Mouse (Mus musculus) CH12.LX (cell line): ENCODE measurements around the gene Xpa. TPM values are rescaled to one million over a fixed set of nuclear protein-coding genes. Genes with fewer than 3 reads are reported as not detected.

Experiments
- DNase-seq: peaks from one replicate; pipeline ENCODE4 v3.0.0-alpha.2; 2013; ENCODE audit errors: extremely low read depth
- H3K27ac ChIP-seq: 2 replicates; pipeline ENCODE4 v1.5.1; 2012; ENCODE audit warnings: low read depth, mild to moderate bottlenecking, control low read depth, moderate library complexity; ENCODE audit not compliant: insufficient read depth
- H3K27me3 ChIP-seq: replicated peaks from 2 replicates; pipeline ENCODE3; 2012; ENCODE audit warnings: inconsistent platforms
- H3K36me3 ChIP-seq, 2 experiments: replicated peaks in 1 of 2; 2 replicates each; pipeline versions ENCODE3 to v1.6.1; 2012; ENCODE audit warnings: inconsistent platforms in 1 of 2, low read length in 1 of 2, mild to moderate bottlenecking in 1 of 2, mixed read lengths in 1 of 2, moderate library complexity in 1 of 2; ENCODE audit not compliant: control insufficient read depth in 1 of 2, insufficient read depth in 1 of 2
- H3K4me1 ChIP-seq, 2 experiments: 2 replicates each; pipeline ENCODE4 v1.6.1; 2012; ENCODE audit warnings: inconsistent platforms in 1 of 2, moderate library complexity in 1 of 2; ENCODE audit not compliant: insufficient read depth in 2 of 2, control insufficient read depth in 1 of 2
- H3K4me2 ChIP-seq: 2 replicates; pipeline ENCODE4 v1.6.1; 2012; ENCODE audit warnings: low read depth, mild to moderate bottlenecking, control low read depth; ENCODE audit not compliant: poor library complexity, insufficient read depth, severe bottlenecking
- H3K4me3 ChIP-seq, 3 experiments: fragments of 150-350 bp in 1 of 3; sonication (generic) in 1 of 3; replicated peaks in 1 of 3; 2 replicates each; pipeline versions ENCODE3 to v1.5.1; 2011 to 2012; ENCODE audit warnings: low read depth in 2 of 3, low read length in 2 of 3, mild to moderate bottlenecking in 2 of 3, moderate library complexity in 2 of 3, control low read depth in 1 of 3, improper control_type of control experiment in 1 of 3, inconsistent platforms in 1 of 3, mixed read lengths in 1 of 3; ENCODE audit not compliant: poor library complexity in 1 of 3
- H3K79me2 ChIP-seq: replicated peaks from 2 replicates; pipeline ENCODE4 v1.6.1; 2012; ENCODE audit warnings: mild to moderate bottlenecking, moderate library complexity; ENCODE audit not compliant: control insufficient read depth, poor library complexity, insufficient read depth, severe bottlenecking; ENCODE audit errors: extremely low read depth
- H3K9ac ChIP-seq: 2 replicates; pipeline ENCODE4 v1.6.1; 2012; ENCODE audit warnings: low read depth, mild to moderate bottlenecking, control low read depth, moderate library complexity; ENCODE audit not compliant: insufficient read depth
- H3K9me3 ChIP-seq: replicated peaks from 2 replicates; pipeline ENCODE3; 2012; ENCODE audit warnings: low read length, inconsistent platforms, mixed read lengths
- BHLHE40 ChIP-seq: IDR thresholded peaks from 2 replicates; pipeline ENCODE4 v1.6.1; 2011; ENCODE audit warnings: mild to moderate bottlenecking, low read depth, low read length, improper control_type of control experiment
- CTCF ChIP-seq, 2 experiments: IDR thresholded peaks in 1 of 2; conservative IDR thresholded peaks in 1 of 2; 2 replicates each; pipeline ENCODE4 v1.5.1; 2011 to 2012; ENCODE audit warnings: low read depth in 2 of 2, low read length in 2 of 2, improper control_type of control experiment in 1 of 2, inconsistent platforms in 1 of 2, mild to moderate bottlenecking in 1 of 2, moderate library complexity in 1 of 2
- E2F4 ChIP-seq: IDR thresholded peaks from 2 replicates; pipeline ENCODE4 v1.6.1; 2011; ENCODE audit warnings: low read depth, low read length, improper control_type of control experiment; ENCODE audit not compliant: insufficient replicate concordance
- ELF1 ChIP-seq: IDR thresholded peaks from 2 replicates; pipeline ENCODE4 v1.6.1; 2014; ENCODE audit warnings: low read depth, mild to moderate bottlenecking, inconsistent platforms, low read length, improper control_type of control experiment
- EP300 ChIP-seq: IDR thresholded peaks from 2 replicates; pipeline ENCODE4 v1.6.1; 2011; ENCODE audit warnings: low read length, improper control_type of control experiment
- ETS1 ChIP-seq: conservative IDR thresholded peaks from 2 replicates; pipeline ENCODE4 v1.6.1; 2012; ENCODE audit warnings: low read depth, mild to moderate bottlenecking, inconsistent platforms, low read length, improper control_type of control experiment, moderate library complexity
- IRF4 ChIP-seq: IDR thresholded peaks from 2 replicates; pipeline ENCODE4 v1.6.1; 2014; ENCODE audit warnings: low read depth, mild to moderate bottlenecking, inconsistent platforms, low read length, improper control_type of control experiment
- JUND ChIP-seq: conservative IDR thresholded peaks from 2 replicates; pipeline ENCODE4 v1.6.1; 2011; ENCODE audit warnings: low read depth, low read length, improper control_type of control experiment
- MAZ ChIP-seq: IDR thresholded peaks from 2 replicates; pipeline ENCODE4 v1.6.1; 2012; ENCODE audit warnings: low read depth, mild to moderate bottlenecking, inconsistent platforms, low read length, improper control_type of control experiment, moderate library complexity
- MXI1 ChIP-seq: IDR thresholded peaks from 2 replicates; pipeline ENCODE4 v1.6.1; 2011; ENCODE audit warnings: mild to moderate bottlenecking, low read depth, low read length, improper control_type of control experiment
- MYC ChIP-seq: IDR thresholded peaks from 2 replicates; pipeline ENCODE4 v1.6.1; 2011; ENCODE audit warnings: low read depth, mild to moderate bottlenecking, improper control_type of control experiment, low read length
- NRF1 ChIP-seq: IDR thresholded peaks from 2 replicates; pipeline ENCODE4 v1.6.1; 2014; ENCODE audit warnings: low read depth, mild to moderate bottlenecking, inconsistent platforms, low read length, improper control_type of control experiment, moderate library complexity
- PAX5 ChIP-seq: IDR thresholded peaks from 2 replicates; pipeline ENCODE4 v1.6.1; 2012; ENCODE audit warnings: low read length, inconsistent platforms, mixed read lengths
- POLR2A ChIP-seq: IDR thresholded peaks from 2 replicates; pipeline ENCODE4 v1.6.1; 2011; ENCODE audit warnings: low read depth, mild to moderate bottlenecking, improper control_type of control experiment, low read length
- RAD21 ChIP-seq: IDR thresholded peaks from 2 replicates; pipeline ENCODE4 v1.6.1; 2011; ENCODE audit warnings: low read depth, mild to moderate bottlenecking, low read length, improper control_type of control experiment, moderate library complexity
- SIN3A ChIP-seq: IDR thresholded peaks from 2 replicates; pipeline ENCODE4 v1.6.1; 2012; ENCODE audit warnings: low read length, improper control_type of control experiment, inconsistent platforms
- SMC3 ChIP-seq: IDR thresholded peaks from 2 replicates; pipeline ENCODE4 v1.6.1; 2011; ENCODE audit warnings: low read depth, low read length, improper control_type of control experiment
- TBP ChIP-seq: conservative IDR thresholded peaks from 2 replicates; pipeline ENCODE4 v1.6.1; 2011; ENCODE audit warnings: low read depth, low read length, improper control_type of control experiment
- UBTF ChIP-seq: IDR thresholded peaks from 2 replicates; pipeline ENCODE4 v1.6.1; 2012; ENCODE audit warnings: low read depth, mild to moderate bottlenecking, inconsistent platforms, low read length, improper control_type of control experiment, moderate library complexity
- USF2 ChIP-seq: conservative IDR thresholded peaks from 2 replicates; pipeline ENCODE4 v1.6.1; 2011; ENCODE audit warnings: low read depth, low read length, improper control_type of control experiment
- ZMIZ1 ChIP-seq: IDR thresholded peaks from 2 replicates; pipeline ENCODE4 v1.6.1; 2012; ENCODE audit warnings: low read depth, mild to moderate bottlenecking, inconsistent platforms, low read length, improper control_type of control experiment
- dilution Hi-C: fragments of 300-500 bp; cut with MboI; formaldehyde crosslinking; loops from 2 replicates; pipeline ENCODE4 v1.14.3; 2020; ENCODE audit warnings: low sequenced_read_pairs; ENCODE audit not compliant: extremely low pct_unique_long_range_greater_than_20kb, extremely low pct_ligation_motif_present
- in situ Hi-C: fragments of 300-500 bp; cut with MboI; formaldehyde crosslinking; loops from 3 replicates; pipeline ENCODE4 v1.14.3; 2019; ENCODE audit warnings: low sequenced_read_pairs, low pct_ligation_motif_present, low pct_unique_long_range_greater_than_20kb, mixed read lengths
- polyA plus RNA-seq: library from polyadenylated mRNA; unstranded; fragments of >175 nt; gene quantifications from 2 replicates; pipeline ENCODE4 v1.2.1, GENCODE M21; 2012; ENCODE audit warnings: low read depth; ENCODE audit not compliant: insufficient read length
- total RNA-seq, 2 experiments: library from RNA; depleted of rRNA; stranded (reverse); fragments of 300-350 nt in 1 of 2; fragments of >200 nt in 1 of 2; gene quantifications; 2 replicates each; pipeline ENCODE4 v1.2.3; 2012 to 2014

Xpa gene
- total and polyA plus RNA-seq, 3 experiments: 11.2 to 28.8 (median 13.8) TPM

- Histone ChIP-seq H3K36me3 (peaks cover 66 to 96% of the 10 kb centered on the region in 2 experiments), H3K27me3 (no peaks in the 10 kb centered on the region), H3K9me3 (no peaks in the 10 kb centered on the region), H3K4me1 (no peaks in the 10 kb centered on the region), H3K27ac (no peak overlapping the region), H3K9ac (no peak overlapping the region), H3K79me2 (no peaks in the 10 kb centered on the region), H3K4me3 (no peak overlapping the region), H3K4me2 (no peak overlapping the region)
- in situ Hi-C loops (no loop called here), dilution Hi-C loops (no loop called here)
- no peak for DNase-seq
- TF ChIP-seq PAX5 (no peak), NRF1 (no peak), TBP (no peak), ZMIZ1 (no peak), ELF1 (no peak), UBTF (no peak), SIN3A (no peak), SMC3 (no peak), USF2 (no peak), CTCF (conservative IDR thresholded peaks at IDR 0.05 in 1 of 2, IDR thresholded peaks at IDR 0.05 in 1 of 2; ENCODE audit: low read depth in 2 of 2, low read length in 2 of 2) (no peak), MAZ (no peak), E2F4 (no peak), MXI1 (no peak), IRF4 (no peak), MYC (no peak), JUND (no peak), BHLHE40 (no peak), RAD21 (no peak)
These were observed 18.6 kb downstream of the Xpa start for GRCm38 (mm10) chr4:46177496-46177895.

- Histone ChIP-seq H3K27ac (no peak overlapping the region), H3K9me3 (no peaks in the 10 kb centered on the region), H3K9ac (no peak overlapping the region), H3K79me2 (no peaks in the 10 kb centered on the region), H3K4me1 (no peaks in the 10 kb centered on the region), H3K4me2 (no peak overlapping the region), H3K36me3 (peaks cover 63 to 96% of the 10 kb centered on the region in 2 experiments), H3K27me3 (no peaks in the 10 kb centered on the region), H3K4me3 (no peak overlapping the region)
- no peak for DNase-seq
- dilution Hi-C loops: no loop called here
- TF ChIP-seq RAD21: no peak
- TF ChIP-seq PAX5: no peak
- no peak for TF ChIP-seq ETS1
- TF ChIP-seq POLR2A: no peak
- TF ChIP-seq EP300: no peak
- in situ Hi-C loops: no loop called here
These were observed 19.1 kb downstream of the Xpa start for GRCm38 (mm10) chr4:46177018-46177417.
